Mouse (Mus musculus) neutrophil, adult 5-6 weeks (primary cell): Measurements from ENCODE around the gene Rnf114. TPM values are rescaled to one million over a fixed set of nuclear protein-coding genes. Genes with fewer than 3 reads are reported as not detected.
A peak's percentile ranks its signal among the peaks of the same experiment; 100 is the strongest.

Experiments
- ATAC-seq: fragments of 151-379, 151-347 bp; 2 replicates; pipeline ENCODE4 v1.8.0; 2017; ENCODE audit warnings: mild to moderate bottlenecking, moderate TSS enrichment; ENCODE audit not compliant: insufficient number of reproducible peaks, poor library complexity, low FRiP score, severe bottlenecking; ENCODE audit errors: extremely low read depth
- total RNA-seq: library from RNA; stranded (forward); fragments of 200-1000 nt; gene quantifications from 2 replicates; pipeline ENCODE4 v1.2.3, GENCODE M21; 2017

Rnf114 gene
- total RNA-seq, 1 experiment from 2014 or later: 86.2 TPM

DNA sequence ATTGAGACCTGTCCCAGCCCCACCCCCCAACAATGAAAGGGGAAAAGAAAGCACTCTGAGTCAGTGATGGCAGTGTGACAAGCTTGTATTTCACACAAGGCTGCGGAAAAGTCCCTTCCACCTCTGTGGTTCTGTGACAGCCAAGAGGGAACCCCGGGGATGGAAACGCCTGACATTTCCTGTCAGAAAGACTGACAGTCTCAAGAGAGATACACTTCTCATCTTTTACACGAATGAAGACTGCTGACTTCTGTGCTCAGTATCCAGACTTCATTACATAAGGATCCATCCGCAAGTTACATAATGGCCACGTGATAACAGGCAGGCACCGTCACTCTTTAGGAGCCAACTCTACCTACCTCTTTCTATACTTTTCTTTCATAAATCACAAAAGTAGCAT is 4.0 kb downstream of the Rnf114 start:
- no peak for ATAC-seq

DNA sequence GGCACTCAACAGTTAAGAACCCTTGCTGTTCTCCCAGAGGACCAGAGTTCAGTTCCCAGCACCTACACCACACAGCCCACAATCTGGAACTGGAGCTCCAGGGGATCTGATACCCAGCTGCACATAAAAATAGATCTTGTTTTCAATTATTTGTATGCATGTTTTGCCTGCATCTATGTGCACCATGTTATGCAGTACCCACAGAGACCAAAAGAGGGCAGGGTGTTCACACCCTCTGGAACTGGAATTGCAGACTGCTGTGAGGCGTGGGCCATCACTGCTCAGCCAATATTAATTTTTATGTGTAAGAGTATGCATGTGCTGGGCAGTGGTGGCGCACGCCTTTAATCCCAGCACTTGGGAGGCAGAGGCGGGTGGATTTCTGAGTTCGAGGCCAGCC is 4.8 kb downstream of the Rnf114 start:
- peak; percentile 54; the same call in 1 of the 2 replicates for ATAC-seq

DNA sequence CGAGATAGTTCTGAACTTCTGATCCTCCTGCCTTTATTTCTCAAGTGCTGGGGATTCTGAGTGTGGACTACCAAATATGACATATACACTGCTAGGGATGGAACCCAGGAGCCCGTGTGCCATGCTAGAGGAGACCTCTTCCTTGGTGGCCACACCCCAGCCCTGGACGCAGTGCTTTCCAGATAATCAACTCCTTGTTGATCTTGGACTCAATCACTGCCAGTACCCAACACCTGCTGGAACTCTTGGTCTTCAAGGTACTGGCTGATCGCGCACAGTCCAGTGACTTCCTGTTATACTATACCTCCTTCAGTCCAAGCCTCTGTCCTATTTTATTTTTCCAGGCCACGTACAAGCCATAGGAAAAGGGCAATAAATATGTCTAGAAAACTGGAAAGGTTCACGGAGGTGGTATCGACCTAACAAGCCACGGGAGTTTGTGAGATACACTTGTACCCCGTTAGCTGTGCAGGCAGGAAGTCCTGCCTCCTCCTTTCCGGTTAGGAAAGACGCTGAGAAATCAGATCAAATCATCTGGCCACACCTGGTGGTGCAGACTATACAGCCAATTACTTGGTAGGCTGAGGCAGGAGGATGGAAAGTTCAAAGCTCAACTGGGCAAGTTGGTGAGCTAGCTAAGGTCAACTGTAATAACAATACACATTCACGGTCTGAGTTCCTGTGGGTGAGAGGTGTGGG is 10.3 kb downstream of the Rnf114 start:
- peak; percentile 47 for ATAC-seq

GRCm38 (mm10) chr2:167503253-167503895 is 10.9 kb downstream of the Rnf114 start:
- ATAC-seq: peak; percentile 57

DNA sequence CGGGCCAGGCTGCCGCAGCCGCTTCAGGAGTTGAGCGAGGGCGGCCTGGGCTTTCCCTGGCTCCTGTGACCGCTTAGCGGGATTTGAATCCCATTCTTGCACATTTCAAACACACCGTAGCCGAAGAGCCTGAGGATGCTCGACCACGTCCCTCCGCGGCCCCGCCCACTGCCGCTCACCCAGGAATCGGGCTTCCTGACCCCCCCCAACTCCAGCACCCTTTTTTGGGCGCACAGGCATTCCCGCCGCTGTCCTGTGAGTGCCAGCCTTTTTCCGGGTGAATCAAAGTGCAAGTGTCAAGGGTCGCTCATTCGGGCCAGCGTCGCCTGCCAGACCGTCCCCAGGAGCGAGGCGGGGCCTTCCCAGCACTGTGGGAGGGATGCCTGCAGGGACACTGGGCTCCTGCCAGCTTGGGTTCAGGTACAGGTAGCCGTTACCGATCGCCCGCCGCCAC is 11.5 kb downstream of the Rnf114 start:
- no peak for ATAC-seq

GRCm38 (mm10) chr2:167505127-167505526 is 12.7 kb downstream of the Rnf114 start:
- ATAC-seq: peak; percentile 64

GRCm38 (mm10) chr2:167506546-167507260 is 14.3 kb downstream of the Rnf114 start:
- no peak for ATAC-seq

GRCm38 (mm10) chr2:167507719-167508385 is 15.4 kb downstream of the Rnf114 start:
- ATAC-seq: no peak

GRCm38 (mm10) chr2:167508569-167508968 is 16.1 kb downstream of the Rnf114 start:
- no peak for ATAC-seq

GRCm38 (mm10) chr2:167510485-167510884 is 18.0 kb downstream of the Rnf114 start:
- no peak for ATAC-seq

GRCm38 (mm10) chr2:167512365-167512764 is 19.9 kb downstream of the Rnf114 start:
- ATAC-seq: no peak

GRCm38 (mm10) chr2:167512970-167513369 is 20.5 kb downstream of the Rnf114 start:
- ATAC-seq: peak; percentile 37; the same call in 1 of the 2 replicates

DNA sequence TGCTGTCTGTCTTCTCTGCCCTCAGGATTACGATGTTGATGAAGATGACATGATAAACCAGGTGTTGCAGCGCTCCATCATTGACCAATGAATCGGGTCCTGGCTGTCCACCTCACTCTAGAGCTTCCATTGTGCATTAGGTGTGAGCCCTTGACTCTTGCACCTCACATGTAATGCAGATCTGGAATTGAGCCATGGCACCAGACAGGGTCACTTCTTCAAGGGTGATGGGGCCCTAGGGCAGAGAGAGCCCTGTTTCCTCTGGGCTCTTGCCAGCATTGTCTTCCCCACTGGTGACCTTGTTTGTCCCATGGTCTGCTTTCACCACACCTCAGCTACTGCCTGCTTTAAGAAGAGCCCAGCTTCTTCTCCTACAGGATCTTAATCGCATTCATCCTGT is 22.2 kb downstream of the Rnf114 start:
- no peak for ATAC-seq

GRCm38 (mm10) chr2:167515688-167516087 is 23.2 kb downstream of the Rnf114 start:
- ATAC-seq: no peak

DNA sequence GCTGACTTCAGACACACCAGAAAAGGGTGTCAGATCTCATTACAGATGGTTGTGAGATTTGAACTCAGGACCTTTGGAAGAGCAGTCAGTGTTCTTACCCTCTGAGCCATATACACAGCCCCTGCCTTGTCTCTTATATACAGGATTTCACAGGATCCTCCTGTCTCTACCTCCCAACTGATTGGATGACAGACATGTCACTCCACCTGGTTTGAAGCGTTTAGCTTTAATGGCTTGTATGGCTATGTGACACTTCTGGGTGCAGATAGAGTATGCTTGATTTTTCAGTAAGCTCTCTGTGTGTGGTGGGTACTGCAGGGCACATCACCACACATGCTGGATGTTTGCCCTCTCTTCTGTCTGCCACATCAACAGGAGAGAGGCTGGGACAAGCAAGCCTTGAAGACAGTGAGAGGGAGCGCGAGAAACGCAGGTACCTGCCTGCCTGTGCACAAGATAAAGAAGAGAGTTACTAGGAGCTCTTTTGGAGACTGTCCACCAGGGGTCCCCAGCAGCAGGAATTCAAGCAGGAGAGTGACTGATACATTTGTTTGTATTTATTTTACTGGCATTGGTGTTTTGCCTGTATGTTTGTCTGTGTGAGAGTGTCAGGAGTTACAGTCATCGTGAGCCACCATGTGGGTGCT is 27.3 kb downstream of the Rnf114 start:
- no peak for ATAC-seq

DNA sequence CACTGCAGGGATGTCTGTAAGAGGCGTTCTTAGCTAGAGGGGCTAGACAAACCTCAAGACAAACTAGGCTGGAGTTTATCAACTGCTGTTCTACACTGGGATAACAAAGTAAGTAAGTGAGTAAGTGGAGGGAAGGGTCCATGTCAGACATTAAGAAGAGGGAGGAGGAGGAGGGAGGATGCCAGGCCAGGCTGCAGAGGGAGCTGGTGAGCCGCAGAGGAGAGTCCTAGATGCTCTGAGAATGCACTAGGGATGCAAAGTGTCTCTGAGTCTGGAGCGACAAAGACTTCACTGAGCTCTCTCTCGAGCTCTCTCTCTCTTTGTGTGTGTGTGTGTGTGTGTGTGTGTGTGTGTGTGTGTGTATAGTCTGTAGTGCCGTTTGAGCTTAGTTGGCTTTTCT is 35.8 kb downstream of the Rnf114 start:
- ATAC-seq: no peak

DNA sequence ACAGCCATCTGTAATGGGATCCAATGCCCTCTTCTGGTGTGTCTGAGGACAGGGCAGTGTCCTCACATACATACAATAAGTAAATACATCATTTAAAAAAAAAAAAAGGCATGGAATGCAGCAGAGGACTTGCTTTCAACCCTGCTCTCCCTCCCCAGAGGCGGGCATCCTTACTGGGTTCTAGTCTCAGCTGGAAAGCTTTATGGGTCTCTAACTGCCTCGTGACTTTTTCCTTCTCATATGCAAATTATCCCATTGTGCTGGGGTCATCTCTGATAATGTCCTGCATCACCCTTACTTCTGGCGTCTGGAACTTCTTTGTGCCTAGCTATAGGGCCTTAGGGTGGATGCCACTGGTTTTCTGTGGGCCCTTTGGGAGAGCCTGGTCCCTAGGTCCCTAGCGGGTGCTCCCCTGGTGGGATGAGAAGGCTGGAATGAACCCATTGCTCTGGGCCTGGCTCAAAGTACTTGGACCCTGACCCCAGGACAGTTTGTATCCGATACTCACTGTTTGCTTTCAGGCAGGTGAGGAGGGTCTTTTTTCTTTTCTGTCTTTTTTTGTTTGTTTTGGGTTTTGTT is 37.6 kb downstream of the Rnf114 start:
- ATAC-seq: no peak

GRCm38 (mm10) chr2:167530536-167530935 is 38.1 kb downstream of the Rnf114 start:
- no peak for ATAC-seq

- peak; percentile 69 for ATAC-seq
Measured at GRCm38 (mm10) chr2:167532131-167532530, 39.7 kb downstream of the Rnf114 start.
